Mouse (Mus musculus) gastrocnemius, postnatal 4 days (tissue): ENCODE measurements around the gene Vegfb. TPM values are rescaled to one million over a fixed set of nuclear protein-coding genes. Genes with fewer than 3 reads are reported as not detected.

Source experiments
- DNase-seq, 2 experiments: peaks; one replicate each; pipeline ENCODE4 v3.0.0; 2021 to 2022; ENCODE audit warnings: low spot score in 2 of 2, mixed read lengths in 2 of 2
- total RNA-seq, 2 experiments: library from RNA; stranded (reverse); gene quantifications; 2 replicates each; pipeline ENCODE4 v1.2.3; 2021

Gene Vegfb
- total RNA-seq, 2 experiments from 2014 or later, result 68.0 to 73.0 TPM

DNA sequence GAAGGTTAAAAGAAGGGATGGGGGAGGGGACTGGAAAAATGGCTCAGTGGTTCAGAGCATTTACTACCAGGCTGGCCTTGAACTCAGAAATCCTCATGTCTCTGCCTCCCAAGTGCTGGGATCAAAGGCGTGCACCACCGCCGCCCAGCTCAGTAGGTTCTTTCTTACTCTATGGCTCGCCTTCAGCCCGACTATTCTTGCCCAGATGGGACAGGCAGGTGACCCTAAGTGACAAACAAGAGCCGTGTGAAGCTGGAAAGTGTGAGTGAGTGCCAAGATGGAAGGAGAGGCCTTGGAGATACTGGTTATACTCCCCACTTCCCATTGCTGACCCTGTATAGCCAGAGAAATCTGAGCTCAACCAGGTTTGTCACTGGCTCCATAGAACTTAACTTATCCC, 43.7 kb downstream of the Vegfb start:
- DNase-seq, result no peak

DNA sequence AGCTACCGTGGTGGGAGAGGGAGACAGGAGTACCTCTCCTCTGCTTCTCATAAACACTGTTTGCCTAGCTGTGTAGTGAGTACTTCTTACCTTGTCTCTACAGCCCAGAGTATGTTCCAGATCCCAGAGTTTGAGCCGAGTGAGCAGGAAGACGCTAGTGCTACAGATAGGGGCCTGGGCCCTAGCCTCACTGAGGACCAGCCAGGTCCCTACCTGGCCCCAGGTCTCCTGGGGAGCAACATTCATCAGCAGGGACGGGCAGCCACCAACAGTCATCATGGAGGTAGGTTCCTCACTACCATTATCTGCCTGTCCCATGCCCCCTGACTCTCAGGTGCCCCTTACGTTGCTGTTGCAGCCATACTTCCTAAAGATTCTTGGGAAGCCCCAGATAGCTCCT, 44.7 kb downstream of the Vegfb start:
- DNase-seq, result peak in 1 of 2 experiments; percentile 8

DNA sequence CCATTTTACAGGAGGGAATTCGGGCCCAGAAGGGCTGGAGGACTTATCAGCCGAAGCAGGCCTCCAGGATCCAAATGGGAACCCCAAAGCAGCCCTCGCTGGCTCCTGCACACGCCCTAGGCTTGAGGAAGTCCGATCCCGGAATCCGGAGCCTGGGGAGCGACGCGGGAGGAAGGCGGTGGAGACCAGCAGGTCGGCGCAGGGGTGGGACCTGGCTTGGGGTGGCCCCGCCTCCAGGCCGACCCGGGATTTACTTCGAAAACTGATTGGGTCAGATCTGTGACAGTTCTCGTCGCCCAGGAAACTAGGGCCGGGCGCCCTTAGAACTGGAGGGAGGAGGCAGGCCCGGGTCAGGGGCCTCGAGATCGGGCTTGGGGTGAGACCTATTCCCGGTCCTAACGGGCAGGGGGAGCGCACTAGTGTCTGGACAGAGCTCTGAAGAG, 45.2 kb downstream of the Vegfb start, which contains the start of gene Gpr137:
Gene Gpr137, minus strand, starts transcription at position 232 of the 443 bp plus-strand sequence.
- DNase-seq, result peak; percentile 91 to 94

DNA sequence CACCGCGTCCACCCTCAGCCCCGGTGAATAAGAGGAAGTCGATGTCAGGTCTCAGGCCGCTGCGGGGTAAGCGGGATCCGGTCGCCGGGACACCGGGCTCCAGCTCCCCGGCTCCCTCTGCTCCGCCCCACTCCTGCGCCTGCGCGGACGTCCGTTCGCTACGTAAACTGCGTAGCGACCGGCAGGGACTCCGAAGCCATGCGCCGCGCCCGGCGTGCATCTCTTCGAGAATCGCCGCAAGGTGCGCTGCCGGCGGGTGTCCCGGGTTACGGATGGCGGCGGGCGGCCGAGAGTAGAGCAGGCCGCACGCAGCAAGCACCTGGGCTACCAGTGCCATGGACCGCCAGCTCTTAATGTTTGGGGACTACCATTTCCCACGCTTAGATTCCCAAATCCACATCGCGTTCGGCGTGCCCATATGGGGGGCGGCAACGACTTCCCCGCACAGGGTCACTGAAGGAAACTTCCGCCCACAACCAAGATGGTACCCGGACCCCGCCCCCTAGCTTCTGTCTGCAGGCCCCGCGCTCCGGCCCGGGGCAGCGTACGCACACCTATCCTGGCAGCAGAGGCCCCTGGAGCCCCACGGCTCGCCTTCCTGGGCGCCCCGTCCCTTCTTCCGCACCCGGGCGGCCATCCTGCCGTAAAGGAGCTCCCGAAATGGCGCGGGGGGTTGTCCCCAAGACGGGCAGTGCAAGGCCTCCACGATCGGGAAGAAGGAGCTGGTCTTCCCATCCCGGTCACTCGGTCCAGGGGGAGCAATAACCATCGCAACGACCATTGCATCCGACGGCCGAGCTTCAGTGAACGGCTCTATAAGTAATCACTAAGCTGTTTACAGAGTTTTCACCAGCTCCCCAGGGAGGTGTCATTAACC, 45.8 kb downstream of the Vegfb start, which contains the start of gene Bad:
Gene Bad, plus strand, starts transcription at position 490 of the 877 bp plus-strand sequence.
- DNase-seq, result peak; percentile 94

DNA sequence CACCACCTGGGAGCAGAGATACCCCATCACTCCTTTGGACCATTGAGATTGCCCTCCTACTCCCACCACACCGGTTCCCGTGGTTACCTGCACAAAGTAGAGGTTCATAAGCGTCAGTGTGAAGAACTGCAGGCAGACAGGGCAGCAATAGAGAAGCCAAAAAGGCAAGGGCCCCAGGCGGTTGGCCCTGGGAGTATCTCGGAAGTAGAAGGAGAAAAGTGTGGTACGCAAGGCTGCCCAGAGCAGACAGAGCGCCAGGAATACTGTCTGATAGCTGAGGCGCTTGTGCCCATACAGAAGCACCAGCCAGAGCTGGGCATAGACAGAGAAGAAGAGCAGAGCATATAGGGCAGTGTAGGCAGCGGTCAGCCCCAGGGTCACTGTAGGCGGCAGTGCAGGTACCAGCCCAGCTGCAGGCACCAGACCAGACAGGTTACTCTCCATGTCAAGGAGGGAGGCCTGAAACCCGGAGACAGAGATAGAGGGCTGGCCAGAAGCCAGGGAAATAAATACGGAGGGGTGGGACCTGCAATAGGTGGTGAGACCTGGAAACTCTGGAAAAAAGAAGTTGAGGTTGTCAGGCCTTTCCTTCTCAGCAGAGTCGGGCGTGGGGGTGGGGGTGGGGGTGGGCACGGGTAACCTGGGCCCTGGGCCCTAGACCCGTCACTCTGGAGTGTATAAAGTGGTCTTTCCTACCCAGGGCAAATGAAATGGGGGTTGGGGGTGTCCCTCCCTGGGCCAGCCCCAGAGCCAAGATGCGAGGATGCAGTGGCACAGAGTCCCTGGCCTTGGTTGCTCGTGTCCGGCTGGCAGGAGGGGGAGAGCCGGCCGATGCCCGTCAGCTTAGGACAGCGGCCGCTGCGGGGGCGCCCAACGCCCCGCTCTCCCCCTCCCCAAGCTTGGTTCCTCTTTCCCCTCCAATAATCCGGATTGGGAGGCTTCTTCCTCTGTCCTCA, 46.8 kb downstream of the Vegfb start:
- peak in 1 of 2 experiments; percentile 17 for DNase-seq

DNA sequence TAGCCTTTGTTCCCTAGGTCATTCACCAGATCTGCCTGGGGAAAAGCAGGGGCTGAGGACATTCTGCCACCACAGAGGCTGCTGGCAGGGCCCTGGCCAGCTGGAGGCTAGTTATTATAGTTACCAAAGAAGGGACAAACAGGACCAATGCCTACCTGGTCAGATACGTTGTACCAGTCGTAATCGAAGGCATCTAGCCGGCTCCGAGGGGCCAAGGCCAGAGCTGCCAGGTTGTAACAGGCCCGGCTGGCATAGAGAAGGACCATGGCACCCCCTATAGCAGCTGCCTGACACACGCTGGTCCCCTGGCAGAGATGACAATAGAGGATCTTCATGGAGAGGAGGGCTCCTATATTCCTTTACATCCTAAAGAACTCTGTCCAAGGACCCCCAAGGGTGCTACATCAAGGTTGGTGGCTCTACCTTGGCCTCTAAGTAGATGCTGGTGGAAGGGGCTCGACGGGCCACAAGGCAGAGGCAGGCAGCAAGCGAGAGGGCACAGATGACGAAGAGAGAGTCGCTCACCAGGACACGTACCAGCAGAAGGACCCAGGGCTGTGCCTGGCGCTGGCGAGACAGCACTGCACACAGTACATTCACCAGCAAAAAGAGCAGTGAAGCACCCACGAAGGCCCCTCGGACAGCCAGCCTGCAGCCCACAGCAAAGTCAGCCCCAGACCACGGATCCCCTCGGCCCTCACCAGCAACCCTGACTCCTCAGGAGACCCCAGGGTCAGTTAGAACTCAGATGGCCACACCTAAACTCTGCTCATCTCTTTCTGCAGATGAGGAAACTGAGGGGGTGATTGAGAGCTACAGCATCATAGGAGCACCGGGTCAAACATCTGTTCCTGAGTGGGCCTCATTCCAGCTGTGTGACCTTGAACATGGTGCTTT, 48.1 kb downstream of the Vegfb start:
- DNase-seq, result no peak

DNA sequence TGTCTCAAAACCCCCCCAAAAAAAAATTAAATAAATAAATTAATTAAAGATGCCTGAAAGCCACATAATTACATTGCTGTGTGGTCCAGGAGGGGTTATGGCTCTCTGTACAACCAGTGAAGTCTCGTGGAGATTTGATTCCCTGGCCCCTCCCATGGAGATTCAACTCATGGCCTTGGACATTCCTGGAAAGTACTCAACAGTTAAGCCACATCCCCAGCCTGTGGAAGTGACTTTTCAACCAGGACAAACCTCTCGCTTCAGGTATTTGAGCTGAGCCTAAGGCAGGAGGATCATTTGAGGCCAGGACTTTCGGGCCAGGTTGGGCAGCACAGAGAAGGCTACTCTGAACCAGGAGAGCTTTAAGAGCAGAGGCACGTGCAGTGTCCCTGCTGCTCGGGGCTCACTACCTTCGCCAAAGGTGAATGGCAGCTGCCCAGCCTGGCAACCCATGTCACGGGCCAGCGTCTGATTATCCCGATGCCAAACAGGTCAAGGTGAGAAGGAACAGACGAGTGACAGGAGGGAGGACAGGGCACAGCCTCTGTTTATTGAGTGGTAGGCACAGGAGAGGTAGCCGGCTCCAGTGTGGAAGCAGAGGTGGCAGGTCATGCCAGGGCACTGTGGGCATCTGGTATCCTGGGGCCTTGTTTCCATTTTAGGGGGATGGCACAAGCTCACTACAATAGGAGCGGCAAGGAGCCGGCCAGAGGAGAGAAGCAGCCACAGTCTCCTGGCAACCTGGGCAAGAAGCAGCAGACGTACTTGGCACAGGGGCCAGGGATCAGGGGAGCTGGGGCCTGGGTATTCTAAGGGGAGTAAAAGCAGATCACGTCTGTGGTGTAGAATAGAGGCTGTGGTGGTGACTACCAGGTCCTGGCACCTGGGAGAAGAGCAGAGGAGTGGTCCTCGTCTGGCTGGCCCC, 49.6 kb downstream of the Vegfb start:
- DNase-seq, result no peak

DNA sequence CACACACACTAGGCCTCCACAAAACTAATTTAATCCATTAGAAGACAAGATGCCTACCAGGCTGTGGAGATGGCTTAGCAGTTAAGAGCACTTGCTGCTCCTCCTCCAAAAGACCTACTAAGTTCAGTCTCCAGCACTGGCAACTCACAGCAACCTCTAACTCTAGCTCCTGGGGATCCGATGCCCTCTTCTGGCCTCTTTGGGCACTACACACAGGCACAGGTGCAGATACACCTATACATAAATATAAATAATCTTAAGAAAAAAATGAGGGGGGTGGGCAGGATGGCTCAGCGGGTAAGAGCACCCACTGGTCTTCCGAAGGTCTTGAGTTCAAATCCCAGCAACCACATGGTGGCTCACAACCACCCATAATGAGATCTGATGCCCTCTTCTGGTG, 51.2 kb downstream of the Vegfb start:
- no peak for DNase-seq

DNA sequence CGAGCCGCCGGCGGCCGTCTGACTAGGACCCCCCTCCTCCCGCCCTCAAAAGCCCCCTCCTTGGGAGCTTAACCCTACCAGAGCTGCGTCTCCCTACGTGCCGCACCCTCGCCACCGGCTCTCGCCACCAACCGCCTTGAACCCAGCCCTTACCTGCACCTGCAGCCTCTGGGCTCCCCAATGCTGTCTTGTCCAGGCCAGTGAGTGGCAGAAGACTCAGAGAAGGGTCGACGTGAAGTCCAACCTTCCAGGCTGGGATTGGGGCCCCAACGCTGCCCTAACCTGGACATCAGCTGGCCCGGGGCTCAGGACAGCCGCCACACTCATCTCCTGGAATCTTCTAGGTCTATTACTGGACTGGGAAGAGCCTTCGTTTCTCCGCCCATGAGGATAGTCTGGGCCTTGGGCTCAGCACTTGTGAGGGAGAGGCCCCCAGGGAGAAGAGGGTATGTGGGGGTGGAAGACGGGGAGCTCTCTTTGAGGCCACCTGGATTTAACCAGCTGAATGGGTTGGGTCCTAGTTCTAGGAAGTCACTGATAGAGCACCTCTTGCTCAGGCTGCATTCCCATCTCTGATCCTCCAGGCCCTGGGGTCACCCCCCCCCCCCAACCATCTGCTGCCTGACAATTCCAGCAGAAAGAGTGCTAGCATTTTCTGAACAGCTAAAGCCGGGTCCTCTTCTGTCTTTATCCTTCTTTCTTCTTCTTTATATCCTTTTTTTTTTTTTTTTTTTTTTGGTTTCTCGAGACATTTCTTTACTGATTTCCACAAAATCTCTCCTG, 53.1 kb downstream of the Vegfb start, which contains the start of gene Kcnk4:
Gene Kcnk4, minus strand, starts transcription at position 321 of the 783 bp plus-strand sequence.
- DNase-seq, result peak in 1 of 2 experiments; percentile 15

DNA sequence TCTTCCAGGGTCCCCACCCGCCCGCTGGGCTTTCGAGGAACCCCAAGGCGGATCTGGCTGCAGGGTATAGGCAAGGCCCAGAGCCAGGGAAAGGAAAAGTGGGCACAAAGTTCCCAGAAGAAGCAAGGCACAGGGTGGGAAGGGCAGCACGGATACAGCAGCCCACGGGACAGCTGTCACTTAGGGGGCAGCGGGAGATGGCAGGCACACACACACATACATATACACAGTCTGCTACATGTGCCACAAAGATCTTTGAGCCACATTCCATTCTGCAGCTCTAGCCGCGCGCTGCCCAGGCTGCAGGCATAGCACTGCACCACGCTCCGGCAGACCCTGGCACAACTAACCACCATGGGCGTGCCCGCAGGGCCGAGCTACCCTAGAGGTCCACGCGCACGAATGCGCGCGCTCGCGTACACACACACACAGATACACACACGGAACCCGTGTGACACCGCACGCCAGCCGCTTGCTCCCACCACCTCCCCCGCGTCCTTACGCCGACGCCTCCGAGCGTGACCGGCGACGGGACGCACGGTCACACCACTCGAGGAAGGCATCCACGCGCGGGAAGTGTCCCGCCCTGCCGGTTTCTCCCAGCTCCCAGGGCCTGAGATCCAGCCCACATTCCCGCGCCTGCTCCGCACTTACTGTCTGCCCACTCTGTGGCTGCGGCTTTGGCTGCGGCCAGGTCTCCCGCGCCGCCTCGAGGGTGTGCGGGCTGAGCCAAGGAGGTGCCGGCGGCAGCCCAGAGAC, 53.8 kb downstream of the Vegfb start:
- peak in 1 of 2 experiments; percentile 19 for DNase-seq

DNA sequence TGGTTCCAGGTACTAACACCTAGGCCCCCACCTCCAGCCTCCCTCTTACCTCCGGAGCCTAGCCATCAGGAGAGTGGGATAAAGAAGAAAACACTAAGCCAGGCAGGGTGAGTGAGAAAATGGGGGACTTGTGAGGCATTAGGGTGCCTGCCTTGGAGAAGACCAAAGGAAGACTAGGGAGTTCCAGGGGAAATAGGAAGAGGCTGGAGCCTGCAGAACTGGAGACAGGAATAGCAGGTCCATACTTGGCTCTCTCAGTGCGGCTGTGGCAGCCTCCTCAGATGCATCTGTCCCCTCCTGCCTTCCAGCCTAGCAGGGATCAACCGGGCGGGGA, 54.4 kb downstream of the Vegfb start:
- DNase-seq, result peak in 1 of 2 experiments; percentile 11

Other genes with a start within 250 kb of the Vegfb start
- gene Rps6ka4, start 147.0 kb downstream of the Vegfb start, total RNA-seq, result 10 to 100 TPM; 17.8 to 18.7 TPM
- gene Ccdc88b, start 129.4 kb downstream of the Vegfb start, total RNA-seq, result 1 to 10 TPM; 1.3 to 2.9 TPM
- gene Trmt112, start 78.0 kb downstream of the Vegfb start, total RNA-seq, result 10 to 100 TPM; 54.7 to 56.4 TPM
- 100 to 1,000 TPM; 137 to 142 TPM for gene Prdx5, start 77.5 kb downstream of the Vegfb start, total RNA-seq
- gene Esrra, start 65.8 kb downstream of the Vegfb start, total RNA-seq, result 10 to 100 TPM; 44.1 to 44.7 TPM
- gene Catsperz, start 62.3 kb downstream of the Vegfb start, total RNA-seq, result not detected
- under 1 TPM in 1 of 2 experiments, not detected in 1; 0.39 TPM for gene Kcnk4, start 53.1 kb downstream of the Vegfb start, total RNA-seq
- 10 to 100 TPM; 31.6 to 34.4 TPM for gene Bad, start 45.8 kb downstream of the Vegfb start, total RNA-seq
- gene Gpr137, start 45.2 kb downstream of the Vegfb start, total RNA-seq, result 10 to 100 TPM; 13.7 to 14.4 TPM
- gene Ppp1r14b, start 12.7 kb downstream of the Vegfb start, total RNA-seq, result 100 to 1,000 TPM; 364 to 392 TPM
- 10 to 100 TPM; 22.2 to 23.9 TPM for gene Plcb3, start 11.2 kb downstream of the Vegfb start, total RNA-seq
- 10 to 100 TPM; 25.3 to 28.6 TPM for gene Fkbp2, start 7.2 kb downstream of the Vegfb start, total RNA-seq
- gene Dnajc4, start 4.9 kb upstream of the Vegfb start, total RNA-seq, result 10 to 100 TPM; 32.3 to 34.2 TPM
- 10 to 100 TPM; 17.1 to 23.6 TPM for gene Nudt22, start 8.5 kb upstream of the Vegfb start, total RNA-seq
- gene Trpt1, start 8.5 kb upstream of the Vegfb start, total RNA-seq, result 10 to 100 TPM; 18.4 to 19.5 TPM
- gene Fermt3, start 31.8 kb upstream of the Vegfb start, total RNA-seq, result 1 to 10 TPM; 5.3 to 5.4 TPM
- gene Stip1, start 52.3 kb upstream of the Vegfb start, total RNA-seq, result 100 to 1,000 TPM; 122 to 129 TPM
- 100 to 1,000 TPM; 233 to 237 TPM for gene Macrod1, start 69.2 kb upstream of the Vegfb start, total RNA-seq
- gene Flrt1, start 118.1 kb upstream of the Vegfb start, total RNA-seq, result 1 to 10 TPM in 1 of 2 experiments, under 1 TPM in 1; 0.91 to 1.4 TPM
- gene Otub1, start 218.7 kb upstream of the Vegfb start, total RNA-seq, result 10 to 100 TPM; 73.9 to 79.3 TPM
- 100 to 1,000 TPM; 437 to 448 TPM for gene Cox8a, start 230.0 kb upstream of the Vegfb start, total RNA-seq